Mouse (Mus musculus) CH12.LX (cell line): ENCODE measurements around the gene Bdh1. TPM values are rescaled to one million over a fixed set of nuclear protein-coding genes. Genes with fewer than 3 reads are reported as not detected.

Source experiments
- DNase-seq: peaks from one replicate; pipeline ENCODE4 v3.0.0-alpha.2; 2013; ENCODE audit errors: extremely low read depth
- H3K27ac ChIP-seq: 2 replicates; pipeline ENCODE4 v1.5.1; 2012; ENCODE audit warnings: low read depth, mild to moderate bottlenecking, control low read depth, moderate library complexity; ENCODE audit not compliant: insufficient read depth
- H3K27me3 ChIP-seq: replicated peaks from 2 replicates; pipeline ENCODE3; 2012; ENCODE audit warnings: inconsistent platforms
- H3K36me3 ChIP-seq, 2 experiments: replicated peaks in 1 of 2; 2 replicates each; pipeline versions ENCODE3 to v1.6.1; 2012; ENCODE audit warnings: inconsistent platforms in 1 of 2, low read length in 1 of 2, mild to moderate bottlenecking in 1 of 2, mixed read lengths in 1 of 2, moderate library complexity in 1 of 2; ENCODE audit not compliant: control insufficient read depth in 1 of 2, insufficient read depth in 1 of 2
- H3K4me1 ChIP-seq, 2 experiments: 2 replicates each; pipeline ENCODE4 v1.6.1; 2012; ENCODE audit warnings: inconsistent platforms in 1 of 2, moderate library complexity in 1 of 2; ENCODE audit not compliant: insufficient read depth in 2 of 2, control insufficient read depth in 1 of 2
- H3K4me2 ChIP-seq: 2 replicates; pipeline ENCODE4 v1.6.1; 2012; ENCODE audit warnings: low read depth, mild to moderate bottlenecking, control low read depth; ENCODE audit not compliant: poor library complexity, insufficient read depth, severe bottlenecking
- H3K4me3 ChIP-seq, 3 experiments: fragments of 150-350 bp in 1 of 3; sonication (generic) in 1 of 3; replicated peaks in 1 of 3; 2 replicates each; pipeline versions ENCODE3 to v1.5.1; 2011 to 2012; ENCODE audit warnings: low read depth in 2 of 3, low read length in 2 of 3, mild to moderate bottlenecking in 2 of 3, moderate library complexity in 2 of 3, control low read depth in 1 of 3, improper control_type of control experiment in 1 of 3, inconsistent platforms in 1 of 3, mixed read lengths in 1 of 3; ENCODE audit not compliant: poor library complexity in 1 of 3
- H3K79me2 ChIP-seq: replicated peaks from 2 replicates; pipeline ENCODE4 v1.6.1; 2012; ENCODE audit warnings: mild to moderate bottlenecking, moderate library complexity; ENCODE audit not compliant: control insufficient read depth, poor library complexity, insufficient read depth, severe bottlenecking; ENCODE audit errors: extremely low read depth
- H3K9ac ChIP-seq: 2 replicates; pipeline ENCODE4 v1.6.1; 2012; ENCODE audit warnings: low read depth, mild to moderate bottlenecking, control low read depth, moderate library complexity; ENCODE audit not compliant: insufficient read depth
- H3K9me3 ChIP-seq: replicated peaks from 2 replicates; pipeline ENCODE3; 2012; ENCODE audit warnings: low read length, inconsistent platforms, mixed read lengths
- CHD1 ChIP-seq: IDR thresholded peaks from 2 replicates; pipeline ENCODE4 v1.6.1; 2012; ENCODE audit warnings: low read depth, low read length, improper control_type of control experiment, inconsistent platforms
- CTCF ChIP-seq, 2 experiments: IDR thresholded peaks in 1 of 2; conservative IDR thresholded peaks in 1 of 2; 2 replicates each; pipeline ENCODE4 v1.5.1; 2011 to 2012; ENCODE audit warnings: low read depth in 2 of 2, low read length in 2 of 2, improper control_type of control experiment in 1 of 2, inconsistent platforms in 1 of 2, mild to moderate bottlenecking in 1 of 2, moderate library complexity in 1 of 2
- IRF4 ChIP-seq: IDR thresholded peaks from 2 replicates; pipeline ENCODE4 v1.6.1; 2014; ENCODE audit warnings: low read depth, mild to moderate bottlenecking, inconsistent platforms, low read length, improper control_type of control experiment
- JUN ChIP-seq: IDR thresholded peaks from 2 replicates; pipeline ENCODE4 v1.6.1; 2011; ENCODE audit warnings: low read depth, mild to moderate bottlenecking, low read length, improper control_type of control experiment, moderate library complexity; ENCODE audit not compliant: insufficient read depth
- JUND ChIP-seq: conservative IDR thresholded peaks from 2 replicates; pipeline ENCODE4 v1.6.1; 2011; ENCODE audit warnings: low read depth, low read length, improper control_type of control experiment
- MAFK ChIP-seq: IDR thresholded peaks from 2 replicates; pipeline ENCODE4 v1.6.1; 2011; ENCODE audit warnings: low read length, improper control_type of control experiment; ENCODE audit not compliant: insufficient replicate concordance
- MEF2A ChIP-seq: IDR thresholded peaks from 2 replicates; pipeline ENCODE4 v1.6.1; 2014; ENCODE audit warnings: low read depth, mild to moderate bottlenecking, inconsistent platforms, low read length, improper control_type of control experiment, borderline replicate concordance
- MXI1 ChIP-seq: IDR thresholded peaks from 2 replicates; pipeline ENCODE4 v1.6.1; 2011; ENCODE audit warnings: mild to moderate bottlenecking, low read depth, low read length, improper control_type of control experiment
- SIN3A ChIP-seq: IDR thresholded peaks from 2 replicates; pipeline ENCODE4 v1.6.1; 2012; ENCODE audit warnings: low read length, improper control_type of control experiment, inconsistent platforms
- UBTF ChIP-seq: IDR thresholded peaks from 2 replicates; pipeline ENCODE4 v1.6.1; 2012; ENCODE audit warnings: low read depth, mild to moderate bottlenecking, inconsistent platforms, low read length, improper control_type of control experiment, moderate library complexity
- USF1 ChIP-seq: IDR thresholded peaks from 2 replicates; pipeline ENCODE4 v1.6.1; 2014; ENCODE audit warnings: low read depth, mild to moderate bottlenecking, inconsistent platforms, low read length, improper control_type of control experiment
- USF2 ChIP-seq: conservative IDR thresholded peaks from 2 replicates; pipeline ENCODE4 v1.6.1; 2011; ENCODE audit warnings: low read depth, low read length, improper control_type of control experiment
- ZNF384 ChIP-seq: IDR thresholded peaks from 2 replicates; pipeline ENCODE4 v1.6.1; 2012; ENCODE audit warnings: low read depth, low read length, improper control_type of control experiment, inconsistent platforms
- dilution Hi-C: fragments of 300-500 bp; cut with MboI; formaldehyde crosslinking; loops from 2 replicates; pipeline ENCODE4 v1.14.3; 2020; ENCODE audit warnings: low sequenced_read_pairs; ENCODE audit not compliant: extremely low pct_unique_long_range_greater_than_20kb, extremely low pct_ligation_motif_present
- in situ Hi-C: fragments of 300-500 bp; cut with MboI; formaldehyde crosslinking; loops from 3 replicates; pipeline ENCODE4 v1.14.3; 2019; ENCODE audit warnings: low sequenced_read_pairs, low pct_ligation_motif_present, low pct_unique_long_range_greater_than_20kb, mixed read lengths
- polyA plus RNA-seq: library from polyadenylated mRNA; unstranded; fragments of >175 nt; gene quantifications from 2 replicates; pipeline ENCODE4 v1.2.1, GENCODE M21; 2012; ENCODE audit warnings: low read depth; ENCODE audit not compliant: insufficient read length
- total RNA-seq, 2 experiments: library from RNA; depleted of rRNA; stranded (reverse); fragments of 300-350 nt in 1 of 2; fragments of >200 nt in 1 of 2; gene quantifications; 2 replicates each; pipeline ENCODE4 v1.2.3; 2012 to 2014

Gene Bdh1
- total and polyA plus RNA-seq, 3 experiments: 37.9 to 110 (median 54.3) TPM

DNA sequence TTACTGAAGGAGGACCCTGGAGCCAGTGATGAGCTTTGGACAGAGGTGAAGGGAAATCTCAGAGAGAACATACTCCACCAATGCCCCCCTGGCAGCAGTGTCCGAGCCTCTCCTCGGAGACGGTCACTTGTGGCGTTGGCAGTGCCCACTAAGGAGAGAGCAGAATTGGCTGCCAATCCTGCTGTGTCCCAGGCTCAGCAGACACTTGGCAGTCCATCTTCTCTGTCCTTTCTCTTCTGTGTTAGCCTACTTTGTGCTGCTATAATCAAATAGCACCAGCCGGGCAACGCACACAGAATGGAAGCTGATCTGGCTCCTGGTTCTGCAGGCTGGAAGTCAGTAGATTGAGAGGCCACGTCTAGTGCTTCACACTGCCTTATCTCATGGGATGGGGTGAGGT, 68.9 kb downstream of the Bdh1 start:
- Histone ChIP-seq H3K4me1 (peaks cover 21 to 40% of the 10 kb centered on the region in 2 experiments), H3K27ac (no peak overlapping the region), H3K4me3 (no peak overlapping the region), H3K79me2 (no peaks in the 10 kb centered on the region), H3K9ac (no peak overlapping the region), H3K9me3 (no peaks in the 10 kb centered on the region), H3K36me3 (peaks cover 0 to 4% of the 10 kb centered on the region in 2 experiments), H3K4me2 (no peak overlapping the region), H3K27me3 (no peaks in the 10 kb centered on the region)
- no peak for DNase-seq
- dilution Hi-C loops: no loop called here
- in situ Hi-C loops: no loop called here
- TF ChIP-seq USF1 (no peak), USF2 (no peak), JUN (no peak), JUND (no peak)

DNA sequence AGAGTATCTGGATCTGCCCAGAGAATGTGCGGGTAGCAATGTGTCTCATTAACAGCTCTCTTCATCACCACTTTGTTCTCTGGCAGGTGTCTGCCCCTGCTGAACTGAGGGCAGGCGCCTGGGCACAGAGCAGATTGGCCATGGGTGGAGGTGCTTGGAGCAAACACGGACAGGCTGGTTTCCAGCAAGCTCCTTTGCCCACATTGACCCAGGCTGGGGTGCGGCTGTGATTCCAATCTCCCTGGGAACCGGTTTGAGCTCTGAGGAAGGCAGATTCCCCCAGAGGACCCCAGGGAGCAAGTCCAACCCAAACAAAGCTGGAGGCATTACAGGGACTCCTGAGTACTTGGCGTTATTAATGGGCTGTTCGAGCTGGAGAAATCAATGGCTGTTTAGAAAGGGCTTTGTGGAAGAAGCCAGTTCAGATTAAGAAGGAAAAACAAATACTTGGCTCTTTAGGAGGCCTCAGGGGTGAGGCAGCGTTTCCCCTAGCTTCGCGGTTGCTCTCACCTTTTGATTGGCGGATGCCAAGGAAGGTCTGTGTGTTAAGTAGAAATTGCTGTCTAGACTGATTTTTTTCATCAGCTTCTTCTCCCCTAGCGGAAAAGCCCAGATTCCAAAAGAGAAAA, 71.0 kb downstream of the Bdh1 start:
- dilution Hi-C loops (no loop called here), in situ Hi-C loops (no loop called here)
- peak overlapping the region; percentile 71 for H3K4me2 ChIP-seq
- no peaks in the 10 kb centered on the region for H3K79me2 ChIP-seq
- 0 out of 2 replicates have a peak, but pooled peaks have one; percentile 62 for TF ChIP-seq MAFK
- TF ChIP-seq IRF4: no peak
- no peak for TF ChIP-seq MEF2A
- TF ChIP-seq SIN3A: no peak
- TF ChIP-seq ZNF384: peak; percentile 21; the same call in 1 of the 2 replicates
- TF ChIP-seq UBTF: no peak
- TF ChIP-seq CTCF (conservative IDR thresholded peaks at IDR 0.05 in 1 of 2, IDR thresholded peaks at IDR 0.05 in 1 of 2; ENCODE audit: low read depth in 2 of 2, low read length in 2 of 2): no peak
- no peak for TF ChIP-seq MXI1
- TF ChIP-seq CHD1: no peak
- no peaks in the 10 kb centered on the region for H3K9me3 ChIP-seq
- H3K27ac ChIP-seq: peak overlapping the region; percentile 48; the same call in 1 of the 2 replicates
- H3K36me3 ChIP-seq: peaks cover 0 to 4% of the 10 kb centered on the region in 2 experiments
- H3K9ac ChIP-seq: peak overlapping the region; percentile 20
- H3K4me1 ChIP-seq: peaks cover 21 to 40% of the 10 kb centered on the region in 2 experiments
- DNase-seq: peak; percentile 66
- H3K4me3 ChIP-seq: peak overlapping the region in 1 of 3 experiments; percentile 5
- H3K27me3 ChIP-seq: no peaks in the 10 kb centered on the region
